Mouse (Mus musculus) megakaryocyte, embryonic 14.5 days (primary cell): Measurements from ENCODE around the gene Rnf169.

Experiments used
- FLI1 ChIP-seq: IDR thresholded peaks from 2 replicates; pipeline ENCODE4 v1.6.1; 2012; ENCODE audit warnings: low read length, inconsistent platforms, mixed read lengths
- GATA1 ChIP-seq: IDR thresholded peaks from 3 replicates; pipeline ENCODE4 v1.6.1; 2012; ENCODE audit warnings: mixed read lengths, low read length, inconsistent platforms, borderline replicate concordance

GRCm38 (mm10) chr7:99974208-99974970, 5.9 kb downstream of the Rnf169 start:
- no peak for TF ChIP-seq GATA1
- no peak for TF ChIP-seq FLI1
